Mouse (Mus musculus) fibroblast of lung, adult 2 months (primary cell): ENCODE data around the gene Cr2.
"Not testable (repeated sequence)": the region's sequence is repeated elsewhere in the genome, so short reads cannot be mapped to it uniquely, and the experiment has no call there.

Experiments used
- DNase-seq: peaks from one replicate; pipeline ENCODE4 v3.0.0-alpha.2; 2011; ENCODE audit warnings: low read depth

Cr2 gene

GRCm38 (mm10) chr1:195175980-195176931 lies at the start of gene Cr2:
Gene Cr2 (minus strand): TSS chr1:195176716.
- DNase-seq, result no peak

DNA sequence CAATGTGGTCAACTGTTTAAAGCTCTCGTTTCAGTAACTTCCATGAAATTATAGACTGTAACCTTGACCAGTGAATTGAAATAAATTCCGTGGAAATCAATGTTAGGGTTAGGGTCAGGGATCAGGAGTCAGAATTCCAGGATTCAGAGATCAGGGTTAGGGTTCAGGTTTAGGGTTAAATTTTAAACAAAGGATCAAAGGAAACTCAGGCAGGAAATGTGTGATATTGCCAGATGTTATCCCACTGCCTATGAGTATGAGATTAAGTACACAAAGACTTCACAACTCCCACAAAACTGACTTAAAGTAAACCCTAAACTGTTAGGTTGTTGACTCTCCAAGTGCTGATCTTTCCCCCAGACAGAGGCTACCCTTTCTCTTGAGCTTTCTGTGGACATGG lies 45.3 kb upstream of the Cr2 start:
- no peak for DNase-seq

GRCm38 (mm10) chr1:195212851-195213250 lies 36.3 kb upstream of the Cr2 start:
- not testable (repeated sequence) for DNase-seq

GRCm38 (mm10) chr1:195184746-195185145 lies 8.2 kb upstream of the Cr2 start:
- DNase-seq, result no peak

GRCm38 (mm10) chr1:195164996-195165755 lies 11.3 kb downstream of the Cr2 start:
- peak; percentile 18 for DNase-seq

DNA sequence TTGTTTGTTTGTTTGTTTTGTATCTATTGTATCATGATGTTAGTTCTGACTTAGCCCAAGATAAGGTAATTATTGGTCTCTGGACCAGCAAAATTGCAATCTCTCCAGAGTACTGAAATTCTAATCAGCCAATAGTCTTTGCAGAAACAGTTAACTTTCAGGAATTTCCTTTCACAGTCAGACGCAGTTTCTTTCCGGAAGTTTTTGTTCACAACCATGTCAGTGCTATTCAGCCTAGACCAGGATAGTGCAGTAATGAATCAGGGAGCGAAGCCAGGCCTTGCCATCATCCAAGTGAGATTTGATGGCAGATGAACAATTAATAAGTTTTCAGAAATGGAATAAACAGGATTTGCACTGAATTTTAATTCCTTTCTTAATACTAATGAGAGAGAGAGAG lies 44.4 kb downstream of the Cr2 start:
- no peak for DNase-seq

GRCm38 (mm10) chr1:195131675-195132015 lies 44.9 kb downstream of the Cr2 start:
- no peak for DNase-seq

DNA sequence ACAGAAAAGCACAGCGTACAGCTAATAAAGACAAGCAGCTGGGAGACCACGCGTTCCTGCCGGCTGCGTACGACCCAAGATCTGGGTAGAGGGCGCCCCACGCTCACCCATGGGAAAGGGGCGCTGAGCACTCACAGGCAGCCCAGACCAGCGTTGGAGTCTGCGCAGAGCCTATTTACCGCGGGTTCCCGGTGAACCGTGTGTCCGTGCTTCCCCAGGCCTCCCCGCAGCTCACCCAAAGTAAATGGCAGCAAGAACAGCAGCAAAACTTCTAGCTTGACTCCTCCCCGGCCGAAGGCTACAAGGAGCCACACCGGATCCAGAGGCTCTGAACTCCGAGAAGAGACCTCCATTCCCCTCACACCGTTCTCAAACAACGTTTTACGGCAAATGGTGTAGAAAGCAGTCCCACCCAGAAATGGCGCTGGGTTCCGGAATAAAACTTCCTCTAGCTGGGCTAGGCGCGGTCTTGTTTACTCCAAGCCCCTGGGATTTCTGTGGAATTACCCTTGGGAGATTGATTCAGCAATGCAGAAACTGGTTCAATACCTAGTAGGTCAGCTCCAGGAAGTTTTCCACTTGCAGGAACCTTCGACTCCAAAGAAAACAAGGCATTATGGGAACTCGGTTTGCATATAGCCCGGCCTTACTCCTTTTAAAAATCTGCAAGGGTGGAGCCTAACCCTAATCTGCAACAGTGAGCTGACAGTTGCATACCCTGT lies 45.4 kb downstream of the Cr2 start, which contains the start of gene Cr1l:
Cr1l (minus strand) TSS at position 634 of the 722 bp plus-strand sequence.
- peak; percentile 78 for DNase-seq

DNA sequence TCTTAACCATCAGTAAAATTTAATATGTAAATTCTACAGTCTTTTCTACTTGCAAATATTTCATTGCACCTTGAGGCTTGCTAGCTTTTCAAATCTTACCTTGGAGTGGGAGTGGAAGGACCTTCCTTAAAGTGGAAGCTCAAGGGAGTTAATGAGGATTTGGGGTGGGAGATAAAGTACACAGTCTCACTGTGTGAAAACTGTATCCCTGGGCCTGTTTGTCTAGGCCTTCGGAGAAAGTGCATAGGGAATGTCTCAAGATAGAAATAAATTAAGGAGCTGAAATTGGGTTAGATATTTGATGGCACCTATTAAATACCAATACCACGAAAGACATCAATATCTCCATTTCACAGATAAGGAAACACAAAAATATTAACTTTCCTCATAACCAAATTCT lies 46.0 kb downstream of the Cr2 start:
- DNase-seq, result no peak

DNA sequence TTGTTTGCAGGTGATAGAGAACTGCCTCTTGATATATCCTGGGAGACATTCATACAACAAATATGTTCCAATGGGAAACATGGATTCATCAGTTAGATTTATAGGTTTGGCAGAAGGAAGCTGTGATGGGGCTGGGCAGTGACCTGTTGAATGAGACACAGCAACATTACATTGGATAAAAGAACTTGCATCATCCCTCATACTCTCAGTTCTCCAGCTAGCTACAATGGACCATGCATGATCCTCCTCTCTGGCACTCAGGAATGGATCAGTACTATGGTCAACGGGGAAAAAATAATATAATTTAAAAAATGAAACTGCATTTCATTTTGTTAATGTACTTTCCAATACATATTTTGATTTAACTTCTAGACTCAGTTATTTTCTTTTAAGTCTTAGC lies 46.6 kb downstream of the Cr2 start:
- DNase-seq, result no peak

DNA sequence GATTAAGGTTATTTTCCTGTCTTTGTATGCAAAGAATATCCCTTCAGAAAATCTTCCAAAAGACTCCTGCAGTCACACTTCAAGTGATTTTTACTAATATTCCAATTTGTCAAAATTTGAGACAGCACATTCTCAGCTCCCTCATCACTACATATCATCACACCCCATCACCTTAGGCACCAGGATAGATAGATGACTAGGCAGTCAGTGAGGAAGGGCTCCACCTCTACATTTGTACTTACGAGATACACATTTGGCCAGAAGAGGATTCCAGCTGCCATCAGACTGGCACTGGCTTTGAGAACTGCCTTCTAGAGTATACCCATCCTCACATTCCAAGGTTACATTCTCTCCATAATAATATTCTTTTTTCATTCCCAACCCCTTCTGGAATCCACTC lies 62.1 kb downstream of the Cr2 start:
- DNase-seq, result no peak

- DNase-seq, result no peak
These were observed 62.9 kb downstream of the Cr2 start for GRCm38 (mm10) chr1:195113621-195114020.

GRCm38 (mm10) chr1:195100693-195101092 lies 75.8 kb downstream of the Cr2 start:
- DNase-seq, result no peak

DNA sequence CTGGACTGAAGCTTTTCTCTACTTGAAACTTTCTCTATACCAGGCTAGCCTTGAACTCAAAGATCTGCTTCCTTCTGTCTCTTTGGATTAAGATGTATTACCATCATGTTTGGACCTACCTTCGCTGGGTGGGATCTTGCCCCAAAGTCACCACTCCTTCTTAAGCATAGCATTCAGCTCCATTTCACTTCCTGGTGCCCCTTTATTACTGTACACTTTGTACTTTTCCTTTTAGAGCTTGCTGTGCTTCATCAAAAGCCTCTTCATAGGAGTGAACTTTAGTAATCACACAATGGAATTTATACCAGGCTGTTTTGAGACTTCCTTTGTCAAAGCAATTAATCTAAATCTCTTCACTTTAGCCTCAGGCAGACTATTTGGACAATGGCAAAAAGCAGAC lies 78.5 kb downstream of the Cr2 start:
- no peak for DNase-seq

DNA sequence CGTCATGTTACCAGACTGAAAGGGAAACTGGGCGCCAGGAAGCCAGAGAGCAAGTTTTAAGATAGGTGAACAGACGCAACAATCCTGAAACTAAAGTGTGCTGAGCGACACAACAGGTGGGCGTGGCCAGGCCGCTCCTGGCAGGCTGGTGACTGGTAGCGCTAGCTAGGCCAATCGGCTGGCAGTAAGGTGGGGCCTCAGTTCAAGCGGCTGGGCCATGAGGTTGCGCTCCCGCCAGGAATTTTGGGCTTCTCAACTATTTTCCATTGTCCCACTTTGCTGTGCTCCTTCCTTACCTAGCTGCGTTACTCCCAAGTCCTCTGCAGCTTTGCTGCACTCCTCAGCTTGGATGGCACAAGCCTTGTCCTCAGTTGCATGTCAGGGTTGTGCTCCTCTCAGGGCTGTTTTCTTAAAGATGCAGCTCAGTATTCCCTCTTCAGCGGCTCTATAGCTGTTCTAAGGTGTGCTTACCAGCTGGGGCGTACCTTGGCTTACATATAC lies 84.2 kb downstream of the Cr2 start, which contains the start of gene Cd46:
Cd46 (minus strand) TSS at position 30 of the 501 bp plus-strand sequence.
- peak; percentile 17 for DNase-seq

GRCm38 (mm10) chr1:195091699-195092219 lies 84.8 kb downstream of the Cr2 start:
- DNase-seq, result no peak
